9 mouse cellular contexts compared by ENCODE assay signal in genomic region chr2:181670913-181671311, GRCm38 (mm10). TPM values are rescaled to one million over a fixed set of nuclear protein-coding genes. Genes with fewer than 3 reads are reported as not detected.
DNase-seq lines count a peak whose midpoint lies in the region; ATAC-seq and TF ChIP-seq lines count a peak whose summit lies in the region.
"Had no signal": no experiment of that assay in that cellular context is flagged by ENCODE, and none has a peak within 500 bp of the region (broad histone marks: within the 10 kb centered on the region; RNA-seq: fewer than 3 reads in every experiment).

No protein-coding gene starts in this region.

- no peak for ATAC-seq in intestine, postnatal 0 days

- H3K4me2 ChIP-seq in intestine, postnatal 0 days (replicated peaks; ENCODE audit: low read depth): peak overlapping the region; percentile 56

- 2% methylated on average over 41 of the region's 41 CpGs for WGBS in lung, adult 2 months
- WGBS in intestine, postnatal 0 days: under 1% methylated on average over 41 of the region's 41 CpGs
- WGBS in olfactory bulb, adult 2 months: 1% methylated on average over 41 of the region's 41 CpGs

- peak; percentile 4; the same call in 1 of the 2 replicates for TF ChIP-seq POLR2A in lung, adult 2 months (IDR thresholded peaks at IDR 0.05; ENCODE audit: borderline replicate concordance, extremely low read depth, low read depth, low read length)
- no peak for TF ChIP-seq POLR2A in embryonic fibroblast, embryonic 13.5 days (IDR thresholded peaks at IDR 0.05; ENCODE audit: low read depth, low read length)
- no peak for TF ChIP-seq POLR2A in olfactory bulb, adult 2 months (IDR thresholded peaks at IDR 0.05; ENCODE audit: insufficient read depth, low read depth, low read length)

- DNase-seq in lung, adult 2 months: no peak
- no peak for DNase-seq in lung, postnatal 25 days (ENCODE audit: low spot score)
- DNase-seq in thymus, postnatal 4 days: no peak
- no peak for DNase-seq in right cerebral cortex, postnatal 36 days (ENCODE audit: low spot score in 2 of 2)
- DNase-seq in cerebellum, postnatal 4 days (ENCODE audit: low spot score in 2 of 2): no peak
- DNase-seq: thymus, postnatal 25 days had no signal

- peak overlapping the region; percentile 31; the same call in 1 of the 2 replicates for H3K9ac ChIP-seq in intestine, postnatal 0 days (ENCODE audit: low read depth, low read length)

- H3K27me3 ChIP-seq in intestine, postnatal 0 days (replicated peaks; ENCODE audit: control insufficient read depth, insufficient read depth, low read length): peaks cover 84% of the 10 kb centered on the region

- peak overlapping the region; percentile 64 for H3K4me3 ChIP-seq in lung, adult 2 months (replicated peaks; ENCODE audit: extremely low read depth, low read depth, low read length)
- H3K4me3 ChIP-seq in embryonic fibroblast, embryonic 13.5 days (ENCODE audit: insufficient read depth, low read length): peak overlapping the region; percentile 31; the same call in 1 of the 2 replicates
- peak overlapping the region; percentile 41 for H3K4me3 ChIP-seq in intestine, postnatal 0 days (ENCODE audit: low read depth, low read length)
- H3K4me3 ChIP-seq in olfactory bulb, adult 2 months (ENCODE audit: insufficient read depth, low read depth, low read length): peak overlapping the region; percentile 44

- no peak overlapping the region for H3K27ac ChIP-seq in embryonic fibroblast, embryonic 13.5 days (ENCODE audit: insufficient read depth, low read length)
- no peak overlapping the region for H3K27ac ChIP-seq in intestine, postnatal 0 days (ENCODE audit: low read depth, low read length)
- H3K27ac ChIP-seq in olfactory bulb, adult 2 months (ENCODE audit: insufficient read depth, low read depth, low read length): no peak overlapping the region

- TF ChIP-seq CTCF in lung, adult 2 months (IDR thresholded peaks at IDR 0.05; ENCODE audit: insufficient read depth, low read length): no peak
- TF ChIP-seq CTCF in embryonic fibroblast, embryonic 13.5 days (IDR thresholded peaks at IDR 0.05; ENCODE audit: borderline replicate concordance, insufficient read depth, low read length): no peak
- TF ChIP-seq CTCF in intestine, postnatal 0 days (IDR thresholded peaks at IDR 0.05; ENCODE audit: low read depth): no peak
- TF ChIP-seq CTCF in olfactory bulb, adult 2 months (IDR thresholded peaks at IDR 0.05; ENCODE audit: insufficient read depth, low read depth, low read length): no peak

- peaks cover 20% of the 10 kb centered on the region; the same call in 1 of the 2 replicates for H3K4me1 ChIP-seq in lung, adult 2 months (ENCODE audit: control insufficient read depth, insufficient read depth, low read length)
- no peaks in the 10 kb centered on the region for H3K4me1 ChIP-seq in embryonic fibroblast, embryonic 13.5 days (ENCODE audit: control insufficient read depth, insufficient read depth, low read length)
- H3K4me1 ChIP-seq in intestine, postnatal 0 days (replicated peaks; ENCODE audit: control insufficient read depth, insufficient read depth, low read length): no peaks in the 10 kb centered on the region
- H3K4me1 ChIP-seq in olfactory bulb, adult 2 months (ENCODE audit: control insufficient read depth, insufficient read depth, low read length): peaks cover 18% of the 10 kb centered on the region

- no peaks in the 10 kb centered on the region for H3K9me3 ChIP-seq in intestine, postnatal 0 days (ENCODE audit: control insufficient read depth)

- H3K36me3 ChIP-seq in intestine, postnatal 0 days (ENCODE audit: control insufficient read depth, insufficient read depth): no peaks in the 10 kb centered on the region; the same call in 1 of the 2 replicates

RNA-seq across cellular contexts. Expression of gene Sox18, which starts 0.5 kb away (rescaled TPM):
- 393 and 460 TPM in 2 replicates for polyA plus RNA-seq in lung, adult 2 months (2012; rRNA removed)
- polyA plus RNA-seq in embryonic fibroblast, embryonic 13.5 days (2011; ENCODE audit: insufficient read length, low read depth, missing spikeins): not detected in 2 replicates
- polyA plus RNA-seq in intestine, postnatal 0 days (2015; fragmentation: Nextera tagmentation; extraction: Ambion mirVana): 24.7 and 28.5 TPM in 2 replicates
- polyA plus RNA-seq in olfactory bulb, adult 2 months (2012; ENCODE audit: insufficient read depth, insufficient read length, low replicate concordance, missing spikeins): not detected in 2 replicates

RNA-seq across cellular contexts. Expression of gene Tcea2, which starts 9.2 kb away (rescaled TPM):
- polyA plus RNA-seq in lung, adult 2 months (2012; rRNA removed): 9.9 and 15.7 TPM in 2 replicates
- 6.8 and 13.4 TPM in 2 replicates for polyA plus RNA-seq in embryonic fibroblast, embryonic 13.5 days (2011; ENCODE audit: insufficient read length, low read depth, missing spikeins)
- 6.8 and 8.0 TPM in 2 replicates for polyA plus RNA-seq in intestine, postnatal 0 days (2015; fragmentation: Nextera tagmentation; extraction: Ambion mirVana)
- not detected in 2 replicates for polyA plus RNA-seq in olfactory bulb, adult 2 months (2012; ENCODE audit: insufficient read depth, insufficient read length, low replicate concordance, missing spikeins)

RNA-seq across cellular contexts. Expression of gene Gm29797, which starts 14.1 kb away (rescaled TPM):
- not detected in 2 replicates for polyA plus RNA-seq in lung, adult 2 months (2012; rRNA removed)
- not detected in 2 replicates for polyA plus RNA-seq in embryonic fibroblast, embryonic 13.5 days (2011; ENCODE audit: insufficient read length, low read depth, missing spikeins)
- polyA plus RNA-seq in intestine, postnatal 0 days (2015; fragmentation: Nextera tagmentation; extraction: Ambion mirVana): 0.26 and 0.55 TPM in 2 replicates
- not detected in 2 replicates for polyA plus RNA-seq in olfactory bulb, adult 2 months (2012; ENCODE audit: insufficient read depth, insufficient read length, low replicate concordance, missing spikeins)

RNA-seq across cellular contexts. Expression of gene Rgs19, which starts 22.9 kb away (rescaled TPM):
- 77.2 and 82.8 TPM in 2 replicates for polyA plus RNA-seq in lung, adult 2 months (2012; rRNA removed)
- polyA plus RNA-seq in embryonic fibroblast, embryonic 13.5 days (2011; ENCODE audit: insufficient read length, low read depth, missing spikeins): 66.1 and 87.1 TPM in 2 replicates
- 11.3 and 12.7 TPM in 2 replicates for polyA plus RNA-seq in intestine, postnatal 0 days (2015; fragmentation: Nextera tagmentation; extraction: Ambion mirVana)
- not detected in 2 replicates for polyA plus RNA-seq in olfactory bulb, adult 2 months (2012; ENCODE audit: insufficient read depth, insufficient read length, low replicate concordance, missing spikeins)

RNA-seq across cellular contexts. Expression of gene Lkaaear1, which starts 27.3 kb away (rescaled TPM):
- not detected in 2 replicates for polyA plus RNA-seq in lung, adult 2 months (2012; rRNA removed)
- polyA plus RNA-seq in embryonic fibroblast, embryonic 13.5 days (2011; ENCODE audit: insufficient read length, low read depth, missing spikeins): not detected in 2 replicates
- polyA plus RNA-seq in intestine, postnatal 0 days (2015; fragmentation: Nextera tagmentation; extraction: Ambion mirVana): not detected in 2 replicates
- polyA plus RNA-seq in olfactory bulb, adult 2 months (2012; ENCODE audit: insufficient read depth, insufficient read length, low replicate concordance, missing spikeins): not detected in 2 replicates

Comparison
In these comparisons a context has a peak if more than half of its experiments do, and no peak if none do; other contexts are left out.
1. RNA of gene Sox18, which starts 0.5 kb away (polyA plus RNA-seq): 393 to 460 TPM in lung, adult 2 months and 24.7 to 28.5 TPM in intestine, postnatal 0 days; not detected in embryonic fibroblast, embryonic 13.5 days and not detected in olfactory bulb, adult 2 months; every median in the first group is over 10 times any median in the second.
2. Peak in every context shown above with its lines, with median percentiles within 50 percentile points of each other: H3K4me3 ChIP-seq.